Mouse (Mus musculus) midbrain, embryonic 11.5 days (tissue): ENCODE measurements around the gene Kdm4b. TPM values are rescaled to one million over a fixed set of nuclear protein-coding genes. Genes with fewer than 3 reads are reported as not detected.

Experiments used
- ATAC-seq: fragments of 200-750 bp; cut with Nextera tagmentation; 2 replicates; pipeline ENCODE4 v1.8.0; 2017; ENCODE audit warnings: moderate TSS enrichment, moderate library complexity; ENCODE audit not compliant: low FRiP score
- DNase-seq: peaks from one replicate; pipeline ENCODE4 v3.0.0; 2015; ENCODE audit warnings: low spot score; ENCODE audit errors: missing footprints
- H3K27ac ChIP-seq: fragments of 300-500 bp; sonication (generic); 2 replicates; pipeline ENCODE4 v1.5.1; 2014; ENCODE audit warnings: low read depth, low read length
- H3K27me3 ChIP-seq: fragments of 300-500 bp; sonication (generic); 2 replicates; pipeline ENCODE4 v1.6.1; 2014; ENCODE audit warnings: mild to moderate bottlenecking, low read length, moderate library complexity, mixed read lengths; ENCODE audit not compliant: control insufficient read depth, insufficient read depth
- H3K36me3 ChIP-seq: fragments of 300-500 bp; sonication (generic); 2 replicates; pipeline ENCODE4 v1.6.1; 2014; ENCODE audit warnings: mild to moderate bottlenecking, low read length, moderate library complexity, mixed read lengths; ENCODE audit not compliant: control insufficient read depth, insufficient read depth
- H3K4me1 ChIP-seq: fragments of 300-500 bp; sonication (generic); 2 replicates; pipeline ENCODE4 v1.6.1; 2014; ENCODE audit warnings: low read length; ENCODE audit not compliant: control insufficient read depth, insufficient read depth
- H3K4me2 ChIP-seq: fragments of 300-500 bp; sonication (generic); 2 replicates; pipeline ENCODE4 v1.6.1; 2014; ENCODE audit warnings: mild to moderate bottlenecking, moderate library complexity
- H3K4me3 ChIP-seq: fragments of 300-500 bp; sonication (generic); 2 replicates; pipeline ENCODE4 v1.5.1; 2014; ENCODE audit warnings: low read depth, low read length
- H3K9ac ChIP-seq: fragments of 300-500 bp; sonication (generic); 2 replicates; pipeline ENCODE4 v1.6.1; 2014; ENCODE audit warnings: low read length
- H3K9me3 ChIP-seq: fragments of 300-500 bp; sonication (generic); 2 replicates; pipeline ENCODE4 v1.6.1; 2016; ENCODE audit warnings: low read length; ENCODE audit not compliant: control insufficient read depth
- WGBS: fragments of 180-500 bp; shearing (Covaris S2); extraction: QIAGEN DNeasy Blood & Tissue Kit; methylation state at CpG from one replicate; pipeline ENCODE4 v1.1.7; 2014; 5-methylcytosine and 5-hydroxymethylcytosine counted together
- polyA plus RNA-seq: library from polyadenylated mRNA; unstranded; fragments of >200 nt; fragmentation: Nextera tagmentation; extraction: Ambion mirVana; gene quantifications from 2 replicates; pipeline ENCODE4 v1.2.1, GENCODE M21; 2014

Gene Kdm4b
- polyA plus RNA-seq, 1 experiment from 2014 or later, result 39.6 TPM

DNA sequence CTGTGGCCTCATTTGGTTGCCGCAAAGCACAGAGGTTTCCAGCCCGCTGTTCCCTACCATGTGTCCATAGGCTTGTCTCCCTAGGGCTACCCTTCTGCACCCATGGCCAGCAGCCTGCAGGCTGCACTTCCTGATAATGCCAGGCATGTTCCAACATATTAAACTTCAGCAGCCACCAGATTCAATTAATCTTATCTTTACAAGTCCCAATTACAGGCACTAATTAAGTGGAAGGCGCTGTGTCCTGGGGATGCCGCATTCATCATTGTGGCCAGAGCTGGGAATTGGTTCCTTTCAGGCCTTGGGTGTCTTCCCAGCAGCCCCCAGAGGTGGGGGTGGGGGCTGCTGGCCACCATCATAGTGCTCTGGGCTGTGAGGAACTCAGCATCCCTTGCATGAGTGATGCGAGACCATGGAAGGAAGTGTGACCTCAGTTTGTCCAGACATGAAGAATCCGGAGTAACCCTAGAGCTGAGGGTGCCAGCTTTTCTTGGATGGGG, 42.5 kb downstream of the Kdm4b start:
- WGBS, result 94% methylated on average over 6 of the region's 6 CpGs
- no peak overlapping the region for H3K27ac ChIP-seq

GRCm38 (mm10) chr17:56370090-56370489, 44.2 kb downstream of the Kdm4b start:
- H3K9ac ChIP-seq, result no peak overlapping the region
- DNase-seq, result no peak
- H3K27me3 ChIP-seq, result no peaks in the 10 kb centered on the region
- H3K36me3 ChIP-seq, result peaks cover 6% of the 10 kb centered on the region
- H3K4me1 ChIP-seq, result no peaks in the 10 kb centered on the region
- no peak overlapping the region for H3K4me2 ChIP-seq
- 96% methylated on average over 3 of the region's 3 CpGs for WGBS
- no peak overlapping the region for H3K4me3 ChIP-seq
- no peak for ATAC-seq
- no peaks in the 10 kb centered on the region for H3K9me3 ChIP-seq
- no peak overlapping the region for H3K27ac ChIP-seq

More for the DNA sequence above, 42.5 kb downstream of the Kdm4b start:
- H3K4me1 ChIP-seq, result no peaks in the 10 kb centered on the region
- no peak for DNase-seq
- peaks cover 7% of the 10 kb centered on the region for H3K36me3 ChIP-seq
- no peak for ATAC-seq
- no peaks in the 10 kb centered on the region for H3K27me3 ChIP-seq
- no peak overlapping the region for H3K4me3 ChIP-seq
- H3K4me2 ChIP-seq, result no peak overlapping the region
- H3K9me3 ChIP-seq, result no peaks in the 10 kb centered on the region
- H3K9ac ChIP-seq, result no peak overlapping the region

- no peaks in the 10 kb centered on the region for H3K27me3 ChIP-seq
- H3K36me3 ChIP-seq, result peaks cover 7% of the 10 kb centered on the region
- no peak for ATAC-seq
- H3K4me1 ChIP-seq, result no peaks in the 10 kb centered on the region
- no peak overlapping the region for H3K4me3 ChIP-seq
- H3K27ac ChIP-seq, result no peak overlapping the region
- H3K9ac ChIP-seq, result no peak overlapping the region
- 86% methylated on average over 15 of the region's 15 CpGs for WGBS
- H3K9me3 ChIP-seq, result no peaks in the 10 kb centered on the region
- DNase-seq, result no peak
- H3K4me2 ChIP-seq, result no peak overlapping the region
Observed at GRCm38 (mm10) chr17:56371029-56371660, 45.3 kb downstream of the Kdm4b start.

- Histone ChIP-seq H3K4me1 (no peaks in the 10 kb centered on the region), H3K27ac (no peak overlapping the region), H3K4me3 (no peak overlapping the region), H3K9ac (no peak overlapping the region), H3K27me3 (no peaks in the 10 kb centered on the region), H3K4me2 (no peak overlapping the region), H3K36me3 (peaks cover 7% of the 10 kb centered on the region), H3K9me3 (no peaks in the 10 kb centered on the region)
- WGBS, result 74% methylated on average over 4 of the region's 4 CpGs
- ATAC-seq, result no peak
- no peak for DNase-seq
Observed at GRCm38 (mm10) chr17:56372109-56372508, 46.2 kb downstream of the Kdm4b start.

- no peak for DNase-seq
- Histone ChIP-seq H3K36me3 (peaks cover 11% of the 10 kb centered on the region), H3K4me3 (no peak overlapping the region), H3K9ac (no peak overlapping the region), H3K9me3 (no peaks in the 10 kb centered on the region), H3K4me2 (no peak overlapping the region), H3K27ac (peak overlapping the region; percentile 14; the same call in 1 of the 2 replicates), H3K27me3 (no peaks in the 10 kb centered on the region), H3K4me1 (no peaks in the 10 kb centered on the region)
- peak; percentile 43; the same call in 1 of the 2 replicates for ATAC-seq
- WGBS, result 85% methylated on average over 17 of the region's 17 CpGs
Observed at GRCm38 (mm10) chr17:56373136-56374034, 47.5 kb downstream of the Kdm4b start.

DNA sequence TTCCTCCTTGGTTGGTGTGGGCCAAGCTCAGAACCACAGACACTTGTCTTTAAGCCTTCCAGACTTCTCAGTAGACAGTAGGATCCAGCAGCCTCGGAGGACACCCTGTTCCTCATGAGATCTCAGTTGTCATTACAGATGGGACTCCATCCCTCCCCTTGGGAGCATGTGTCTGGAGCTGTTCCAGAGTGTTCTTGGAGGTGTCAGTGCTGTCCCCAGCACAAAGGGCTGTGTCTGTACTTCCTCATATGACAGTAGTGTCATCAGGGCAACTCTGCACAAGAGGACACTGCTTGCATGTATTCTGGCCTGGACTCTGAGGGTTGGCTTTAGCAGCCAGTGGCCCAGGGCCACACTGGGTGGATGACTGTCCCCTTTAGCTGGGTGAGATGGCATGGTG, 49.0 kb downstream of the Kdm4b start:
- Histone ChIP-seq H3K9ac (no peak overlapping the region), H3K4me1 (no peaks in the 10 kb centered on the region), H3K9me3 (no peaks in the 10 kb centered on the region), H3K36me3 (peaks cover 11% of the 10 kb centered on the region), H3K27ac (no peak overlapping the region), H3K4me3 (no peak overlapping the region), H3K27me3 (no peaks in the 10 kb centered on the region), H3K4me2 (no peak overlapping the region)
- DNase-seq, result no peak
- 97% methylated on average over 1 of the region's 1 CpGs for WGBS
- ATAC-seq, result no peak

DNA sequence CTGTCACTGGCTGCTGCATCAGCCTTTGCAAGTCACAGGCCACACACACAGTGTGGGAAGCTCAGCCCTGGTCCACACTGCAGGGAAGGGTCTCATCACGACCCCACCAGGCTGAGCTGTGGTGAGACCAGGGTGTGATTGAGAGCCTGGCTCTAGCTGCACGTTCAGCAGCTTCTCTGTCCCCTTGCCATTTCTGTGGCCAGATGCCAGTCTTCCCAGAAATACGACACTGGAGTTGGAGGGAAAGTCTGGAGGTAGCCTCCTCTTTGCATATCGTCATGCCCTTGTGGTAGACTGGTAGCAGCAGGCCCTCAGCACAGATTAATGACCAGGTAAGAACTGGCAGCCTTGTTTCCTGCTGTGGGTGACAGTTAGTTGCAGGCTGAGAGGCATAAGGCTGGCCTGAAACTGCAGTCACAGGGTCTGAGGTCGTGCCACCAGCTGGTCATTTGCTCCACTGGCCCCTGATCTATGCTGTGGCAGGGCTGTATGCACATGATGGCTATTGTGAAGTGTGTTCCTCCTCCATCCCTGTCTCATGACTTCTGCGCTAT, 53.5 kb downstream of the Kdm4b start:
- Histone ChIP-seq H3K27me3 (no peaks in the 10 kb centered on the region), H3K4me1 (0 out of 2 replicates have a peak, but pooled peaks cover 3% of the 10 kb centered on the region), H3K9me3 (no peaks in the 10 kb centered on the region), H3K36me3 (peaks cover 11% of the 10 kb centered on the region), H3K9ac (no peak overlapping the region), H3K4me2 (no peak overlapping the region), H3K4me3 (no peak overlapping the region), H3K27ac (no peak overlapping the region)
- no peak for DNase-seq
- no peak for ATAC-seq
- 86% methylated on average over 6 of the region's 6 CpGs for WGBS

- Histone ChIP-seq H3K9me3 (no peaks in the 10 kb centered on the region), H3K27ac (no peak overlapping the region), H3K4me2 (no peak overlapping the region), H3K4me3 (no peak overlapping the region), H3K36me3 (peaks cover 13% of the 10 kb centered on the region; the same call in 1 of the 2 replicates), H3K4me1 (0 out of 2 replicates have a peak, but pooled peaks cover 3% of the 10 kb centered on the region), H3K27me3 (no peaks in the 10 kb centered on the region), H3K9ac (no peak overlapping the region)
- DNase-seq, result no peak
- 85% methylated on average over 6 of the region's 6 CpGs for WGBS
- ATAC-seq, result no peak
Observed at GRCm38 (mm10) chr17:56380286-56380685, 54.4 kb downstream of the Kdm4b start.
